Mouse (Mus musculus) spleen, postnatal 10 days (tissue): ENCODE data around the gene Dao.

Experiments
- DNase-seq, 2 experiments: peaks; one replicate each; pipeline ENCODE4 v3.0.0; 2021 to 2022; ENCODE audit warnings: low spot score in 2 of 2

Dao gene

DNA sequence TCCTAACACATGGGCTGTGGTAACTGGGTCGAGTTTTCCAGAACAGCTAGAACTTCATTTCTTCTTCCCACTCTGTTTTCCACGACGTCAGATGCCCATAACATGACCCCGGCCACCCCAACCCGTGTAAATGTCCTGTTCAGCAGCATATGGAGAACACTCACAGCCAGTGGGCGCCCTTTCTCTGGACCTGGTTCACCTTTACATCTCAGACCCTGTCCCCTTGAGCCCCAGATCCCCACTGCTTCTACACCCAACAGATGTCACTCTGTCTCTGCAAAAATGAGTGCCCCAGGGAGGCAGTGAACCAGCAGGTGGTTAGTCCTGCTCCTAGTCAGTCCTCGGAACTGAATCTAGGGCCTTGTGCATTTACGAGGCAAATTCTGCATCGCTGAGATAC is 64.5 kb downstream of the Dao start:
- no peak for DNase-seq

DNA sequence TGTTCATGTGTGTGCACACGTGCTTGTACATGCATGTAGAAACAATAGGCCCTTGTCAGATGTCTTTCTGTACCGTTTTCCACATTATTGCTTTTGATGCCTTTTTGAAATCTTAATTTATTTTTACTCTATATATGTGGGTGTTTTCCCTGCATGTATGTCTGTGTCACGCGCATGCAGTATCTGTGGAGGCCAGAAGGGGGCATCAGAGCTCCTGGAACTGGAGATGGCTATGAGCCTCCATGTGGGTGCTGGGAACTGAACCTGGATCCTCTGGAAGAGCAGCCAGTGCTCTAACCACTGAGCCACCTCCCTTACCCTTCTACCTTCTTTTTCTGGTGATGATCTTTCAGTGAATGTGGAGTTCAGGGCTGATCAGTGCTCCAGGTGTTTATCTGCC is 67.4 kb downstream of the Dao start:
- DNase-seq: no peak

DNA sequence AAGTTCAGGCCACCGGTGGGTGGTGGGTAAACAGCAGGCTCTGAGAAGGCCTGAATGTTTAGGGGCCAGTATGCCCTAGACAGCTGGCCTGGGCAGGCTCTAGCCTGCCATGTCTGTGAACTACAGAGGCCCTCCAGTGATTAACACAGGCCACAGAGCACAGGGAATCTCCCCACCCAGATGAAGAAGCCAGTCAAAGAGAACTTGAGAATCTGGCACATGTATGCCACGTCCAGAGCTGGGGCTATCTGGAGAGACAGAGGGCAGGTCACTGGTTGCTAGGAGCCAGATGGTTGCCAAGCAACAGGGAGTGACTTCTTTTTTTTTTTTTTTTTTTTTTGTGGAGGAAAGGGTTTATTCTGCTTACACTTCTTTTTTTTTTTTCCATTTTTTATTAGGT is 68.8 kb downstream of the Dao start:
- no peak for DNase-seq
